Mouse (Mus musculus): ENCODE data around the gene Gtf3c5.

The Gtf3c5 gene

GRCm38 (mm10) chr2:28534436-28535262 is 48.9 kb downstream of the Gtf3c5 start:
- DNase-seq (ENCODE audit: low read depth, low spot score), result no peak

- DNase-seq (ENCODE audit: low read depth, low spot score), result no peak
Observed at GRCm38 (mm10) chr2:28533901-28534435, 49.6 kb downstream of the Gtf3c5 start.

GRCm38 (mm10) chr2:28532938-28533771 is 50.4 kb downstream of the Gtf3c5 start:
- peak; percentile 92 for DNase-seq (ENCODE audit: low read depth, low spot score)

- no peak for DNase-seq (ENCODE audit: low read depth, low spot score)
Observed at GRCm38 (mm10) chr2:28530311-28530710, 53.2 kb downstream of the Gtf3c5 start.

GRCm38 (mm10) chr2:28529856-28530255 is 53.7 kb downstream of the Gtf3c5 start:
- no peak for DNase-seq (ENCODE audit: low read depth, low spot score)

- no peak for DNase-seq (ENCODE audit: low read depth, low spot score)
Observed at GRCm38 (mm10) chr2:28528354-28528730, 55.2 kb downstream of the Gtf3c5 start.

GRCm38 (mm10) chr2:28527436-28528353 is 55.9 kb downstream of the Gtf3c5 start:
- DNase-seq (ENCODE audit: low read depth, low spot score), result no peak

GRCm38 (mm10) chr2:28525943-28526876 is 57.3 kb downstream of the Gtf3c5 start:
- DNase-seq (ENCODE audit: low read depth, low spot score), result peak; percentile 67

GRCm38 (mm10) chr2:28525219-28525942 is 58.2 kb downstream of the Gtf3c5 start:
- DNase-seq (ENCODE audit: low read depth, low spot score), result peak; percentile 85

- DNase-seq (ENCODE audit: low read depth, low spot score), result no peak
Observed at GRCm38 (mm10) chr2:28524406-28524805, 59.1 kb downstream of the Gtf3c5 start.

GRCm38 (mm10) chr2:28523643-28524117 is 59.9 kb downstream of the Gtf3c5 start:
- DNase-seq (ENCODE audit: low read depth, low spot score), result peak; percentile 87

GRCm38 (mm10) chr2:28522166-28522565 is 61.4 kb downstream of the Gtf3c5 start:
- DNase-seq (ENCODE audit: low read depth, low spot score), result no peak

GRCm38 (mm10) chr2:28521571-28522151 is 61.9 kb downstream of the Gtf3c5 start:
- no peak for DNase-seq (ENCODE audit: low read depth, low spot score)

GRCm38 (mm10) chr2:28520581-28520980 is 63.0 kb downstream of the Gtf3c5 start:
- DNase-seq (ENCODE audit: low read depth, low spot score), result no peak

- peak; percentile 65 for DNase-seq (ENCODE audit: low read depth, low spot score)
Observed at GRCm38 (mm10) chr2:28518231-28518630, 65.3 kb downstream of the Gtf3c5 start.

- peak; percentile 95 for DNase-seq (ENCODE audit: low read depth, low spot score)
Observed at GRCm38 (mm10) chr2:28517206-28517909, 66.2 kb downstream of the Gtf3c5 start.

Data from ZHBTc4 (cell line).